Mouse (Mus musculus) ovary, adult 18-20 months (tissue): ENCODE results near the gene Clasp2.

Experiments
- DNase-seq: peaks from one replicate; pipeline ENCODE4 v3.0.0; 2022; ENCODE audit warnings: low spot score, mixed read lengths

The Clasp2 gene

DNA sequence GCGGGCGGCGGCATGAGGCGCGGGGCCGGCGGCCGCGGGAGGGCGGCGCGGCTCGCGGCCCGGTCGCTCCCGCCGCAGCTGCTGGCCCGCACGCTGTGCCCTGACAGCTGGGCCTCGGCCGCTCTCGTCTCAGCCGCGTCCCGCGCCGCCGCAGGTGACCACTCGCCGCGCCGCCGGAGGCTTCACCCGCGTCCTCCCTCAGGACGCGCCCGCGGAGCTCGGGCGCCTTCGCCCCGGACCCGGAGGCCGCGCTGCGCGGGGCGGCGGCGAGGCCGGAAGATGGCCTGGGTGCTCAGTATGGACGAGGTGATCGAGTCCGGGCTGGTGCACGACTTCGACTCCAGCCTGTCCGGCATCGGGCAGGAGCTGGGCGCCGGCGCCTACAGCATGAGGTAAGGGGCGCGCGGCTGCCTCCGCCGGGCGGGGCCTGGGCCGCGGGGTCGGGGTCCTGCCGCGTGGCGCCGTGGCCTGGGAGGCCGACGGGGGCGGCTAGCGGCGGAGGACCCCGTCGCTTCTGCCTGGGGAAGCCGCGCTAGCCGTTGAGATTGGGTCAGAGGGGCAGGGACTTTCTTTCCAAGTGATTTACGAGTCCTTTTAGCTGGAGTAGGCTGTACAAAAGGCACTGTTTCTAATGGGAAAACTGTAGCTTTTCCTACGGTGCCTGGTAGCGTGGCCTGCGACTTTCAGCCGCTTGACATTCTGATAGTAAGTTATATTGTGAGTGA, 190.3 kb downstream of the Clasp2 start:
- DNase-seq, result peak; percentile 2

- DNase-seq, result no peak
Measured at GRCm38 (mm10) chr9:113932100-113932470, 190.8 kb downstream of the Clasp2 start.

GRCm38 (mm10) chr9:113932501-113932900, 191.2 kb downstream of the Clasp2 start:
- DNase-seq, result peak; percentile 10

DNA sequence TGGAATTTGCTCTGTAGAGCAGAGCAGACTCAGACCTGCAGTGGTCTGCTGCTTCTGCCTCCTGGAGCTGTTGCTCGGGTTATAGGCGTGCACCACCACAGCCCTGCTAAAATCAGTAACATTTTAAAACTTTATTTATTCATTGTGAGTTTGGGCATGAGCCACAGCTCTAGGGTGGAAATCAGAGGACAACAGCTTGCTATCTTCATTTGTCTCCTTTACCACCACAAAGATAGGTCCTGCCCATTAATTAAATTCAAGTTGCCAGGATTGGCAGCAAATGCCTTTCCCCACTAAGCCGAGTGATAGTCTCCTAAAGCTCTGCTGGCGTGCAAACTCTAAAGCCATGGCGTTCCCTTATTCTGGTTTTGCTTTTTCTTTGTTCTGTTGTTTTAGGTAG, 194.4 kb downstream of the Clasp2 start:
- DNase-seq, result no peak

DNA sequence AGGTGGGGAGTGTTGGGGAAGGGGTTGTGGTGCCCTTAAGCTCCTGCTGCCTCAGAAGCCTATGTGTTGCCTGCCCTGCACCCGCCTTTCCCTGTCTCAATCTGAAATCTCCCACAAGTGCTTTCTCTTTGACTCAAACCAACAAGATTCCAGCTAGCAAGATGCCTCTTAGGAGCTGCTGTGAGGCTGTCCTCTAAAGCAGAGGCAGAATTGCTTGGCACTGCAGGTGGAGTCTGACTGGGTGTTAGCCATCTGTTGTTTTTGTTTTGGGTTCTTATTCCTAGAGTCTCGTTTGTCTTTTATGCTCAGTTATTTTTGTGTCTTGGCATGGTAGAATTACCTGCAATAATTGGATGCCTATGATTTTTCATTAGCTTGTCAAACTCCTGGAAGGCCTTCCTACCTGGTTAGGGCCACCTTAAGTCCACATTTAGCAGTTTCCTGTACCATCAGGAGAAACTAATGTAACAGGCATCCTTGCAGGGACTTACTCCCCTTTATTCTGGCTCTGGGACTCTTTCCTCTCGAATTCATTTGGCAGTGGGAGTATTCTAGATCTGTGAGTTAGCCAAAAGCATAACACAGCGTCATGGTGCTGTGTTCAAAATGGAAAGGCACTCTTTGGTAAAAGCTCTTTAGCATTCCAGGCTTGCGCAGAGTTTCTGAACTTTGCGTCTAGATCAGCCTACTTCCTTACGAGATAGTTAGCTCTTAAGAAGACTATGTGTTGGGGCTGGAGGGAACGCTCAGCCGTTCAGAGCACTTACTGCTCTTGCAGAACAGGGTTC, 198.0 kb downstream of the Clasp2 start:
- no peak for DNase-seq

DNA sequence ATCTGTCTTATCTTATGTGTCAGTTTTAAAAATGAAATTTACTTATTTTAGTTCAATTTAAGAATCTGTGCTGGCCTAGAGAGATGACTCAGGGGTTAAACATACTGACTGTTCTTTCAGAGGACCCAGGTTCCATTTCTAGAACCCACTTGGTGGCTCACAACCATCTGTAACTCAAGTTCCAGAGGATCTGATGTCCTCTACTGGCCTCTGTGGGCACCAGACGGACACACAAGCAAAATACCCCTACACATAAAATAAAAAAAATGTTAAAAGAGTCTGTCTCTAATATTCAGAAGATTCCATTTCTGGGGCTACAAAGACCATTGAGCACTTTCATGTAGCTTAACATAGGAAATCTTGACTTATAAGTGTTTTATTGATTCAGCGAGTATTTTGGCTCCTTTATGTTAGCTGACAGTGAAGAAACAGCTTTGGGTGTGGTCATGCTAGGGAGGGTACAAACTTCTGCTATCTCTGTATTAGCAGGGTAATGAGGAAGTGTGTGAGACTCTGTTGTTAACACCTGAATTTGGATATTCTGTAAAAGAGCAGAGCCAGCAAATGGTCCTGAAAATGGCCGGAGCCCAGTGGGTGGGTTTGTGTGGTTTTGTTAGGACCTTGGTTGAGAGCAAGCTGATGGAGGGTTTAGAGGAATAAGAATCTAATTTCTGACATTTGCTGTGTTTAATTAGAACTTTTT, 200.0 kb downstream of the Clasp2 start:
- no peak for DNase-seq

DNA sequence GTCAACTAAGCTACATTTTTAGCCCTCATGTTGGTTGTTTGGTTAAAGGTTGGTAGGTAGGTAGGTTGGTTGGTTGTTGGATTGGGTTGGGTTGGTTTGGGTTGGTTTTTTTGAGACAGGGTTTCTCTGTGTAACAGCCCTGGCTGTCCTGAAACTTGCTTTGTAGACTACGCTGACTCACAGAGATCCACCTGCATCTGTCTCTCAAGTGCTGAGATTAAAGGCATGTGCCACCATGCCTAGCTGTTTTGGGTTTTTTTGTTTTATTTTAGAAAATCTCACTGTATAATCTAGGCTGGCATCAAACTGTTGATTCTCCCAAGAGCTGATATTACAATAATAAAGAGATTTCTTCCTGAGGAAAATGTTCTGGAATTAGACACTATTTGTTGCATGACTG, 202.1 kb downstream of the Clasp2 start:
- no peak for DNase-seq

GRCm38 (mm10) chr9:113947216-113947615, 205.9 kb downstream of the Clasp2 start:
- no peak for DNase-seq

DNA sequence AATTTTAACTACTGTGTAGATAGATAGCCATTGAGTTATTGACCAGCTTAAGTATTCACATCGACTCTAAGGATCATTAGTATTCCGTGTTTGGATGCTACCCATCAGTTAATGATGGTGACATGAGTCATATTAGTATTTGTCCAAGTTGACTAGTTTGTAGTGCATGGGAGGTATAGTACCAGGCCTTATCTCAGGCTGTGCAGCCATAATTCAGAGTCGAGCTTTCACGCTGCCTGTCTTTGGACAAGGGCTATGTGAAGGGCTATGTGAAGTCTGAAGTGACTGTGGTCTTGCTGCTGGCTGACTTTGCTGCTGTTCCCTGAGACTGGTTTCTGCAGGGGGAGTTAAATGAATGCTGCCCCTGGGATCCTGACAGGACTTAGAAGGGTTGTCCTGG, 216.5 kb downstream of the Clasp2 start:
- DNase-seq, result no peak

- DNase-seq, result no peak
Measured at GRCm38 (mm10) chr9:113963718-113964117, 222.4 kb downstream of the Clasp2 start.

- DNase-seq, result no peak
Measured at GRCm38 (mm10) chr9:113964415-113964814, 223.1 kb downstream of the Clasp2 start.

- no peak for DNase-seq
Measured at GRCm38 (mm10) chr9:113966838-113967237, 225.6 kb downstream of the Clasp2 start.

- no peak for DNase-seq
Measured at GRCm38 (mm10) chr9:113968967-113969366, 227.7 kb downstream of the Clasp2 start.
